Mouse (Mus musculus) forebrain, embryonic 15.5 days (tissue): ENCODE measurements around the gene Rnf146. TPM values are rescaled to one million over a fixed set of nuclear protein-coding genes. Genes with fewer than 3 reads are reported as not detected.

Source experiments
- ATAC-seq: fragments of 200-750 bp; cut with Nextera tagmentation; replicated peaks from 2 replicates; pipeline ENCODE4 v1.8.0; 2017; ENCODE audit warnings: mild to moderate bottlenecking, moderate TSS enrichment, moderate library complexity
- H3K27ac ChIP-seq: fragments of 300-500 bp; sonication (generic); replicated peaks from 2 replicates; pipeline ENCODE4 v1.5.1; 2015; ENCODE audit warnings: mild to moderate bottlenecking, inconsistent platforms
- H3K27me3 ChIP-seq: fragments of 300-500 bp; sonication (generic); 2 replicates; pipeline ENCODE4 v1.6.1; 2015; ENCODE audit warnings: inconsistent platforms
- H3K36me3 ChIP-seq: fragments of 300-500 bp; sonication (generic); 2 replicates; pipeline ENCODE4 v1.6.1; 2015; ENCODE audit warnings: mild to moderate bottlenecking, inconsistent platforms
- H3K4me1 ChIP-seq: fragments of 300-500 bp; sonication (generic); 2 replicates; pipeline ENCODE4 v1.6.1; 2015; ENCODE audit warnings: inconsistent platforms
- H3K4me2 ChIP-seq: fragments of 300-500 bp; sonication (generic); replicated peaks from 2 replicates; pipeline ENCODE4 v1.6.1; 2015; ENCODE audit warnings: mild to moderate bottlenecking, inconsistent platforms
- H3K4me3 ChIP-seq: fragments of 300-500 bp; sonication (generic); 2 replicates; pipeline ENCODE4 v1.5.1; 2015; ENCODE audit warnings: mild to moderate bottlenecking, inconsistent platforms
- H3K9ac ChIP-seq: fragments of 300-500 bp; sonication (generic); replicated peaks from 2 replicates; pipeline ENCODE4 v1.6.1; 2015; ENCODE audit warnings: mild to moderate bottlenecking, inconsistent platforms
- H3K9me3 ChIP-seq: fragments of 300-500 bp; sonication (generic); 2 replicates; pipeline ENCODE4 v1.6.1; 2016; ENCODE audit warnings: inconsistent platforms
- WGBS: fragments of 180-500 bp; shearing (Covaris S2); methylation state at CpG from one replicate; pipeline ENCODE4 v1.1.7; 2015; ENCODE audit warnings: mixed read lengths; 5-methylcytosine and 5-hydroxymethylcytosine counted together
- polyA plus RNA-seq: library from polyadenylated mRNA; unstranded; fragments of >200 nt; fragmentation: Nextera tagmentation; extraction: Ambion mirVana; gene quantifications from 2 replicates; pipeline ENCODE4 v1.2.1, GENCODE M21; 2015

Gene Rnf146
- polyA plus RNA-seq, 1 experiment from 2014 or later = 106 TPM

GRCm38 (mm10) chr10:29338355-29339056 is 23.7 kb downstream of the Rnf146 start:
- H3K9ac ChIP-seq = no peak overlapping the region
- no peaks in the 10 kb centered on the region for H3K4me1 ChIP-seq
- no peak overlapping the region for H3K27ac ChIP-seq
- ATAC-seq = peak; percentile 61
- H3K4me3 ChIP-seq = no peak overlapping the region
- 53% methylated on average over 4 of the region's 4 CpGs for WGBS
- no peaks in the 10 kb centered on the region for H3K27me3 ChIP-seq
- H3K9me3 ChIP-seq = no peaks in the 10 kb centered on the region
- H3K36me3 ChIP-seq = peaks cover 8% of the 10 kb centered on the region; the same call in 1 of the 2 replicates
- no peak overlapping the region for H3K4me2 ChIP-seq

DNA sequence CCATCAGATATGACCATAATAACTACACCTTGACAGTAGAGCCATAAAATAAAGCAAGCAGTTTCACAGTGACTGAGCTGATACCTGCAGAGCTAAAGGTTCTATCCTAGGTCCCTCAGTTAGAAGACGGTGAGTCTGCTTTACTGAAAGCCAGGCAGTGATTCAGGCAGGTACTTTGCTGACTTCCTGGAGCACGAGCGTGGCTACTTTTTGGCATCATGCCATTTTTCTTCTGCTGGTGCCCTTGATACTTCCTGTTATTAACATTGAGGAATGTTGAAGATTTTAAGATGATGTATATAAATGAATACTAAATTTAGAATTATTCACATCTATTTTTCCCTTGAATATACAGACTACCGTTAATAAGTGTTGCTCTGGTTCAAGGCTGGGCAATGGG is 28.4 kb downstream of the Rnf146 start:
- H3K27me3 ChIP-seq = no peaks in the 10 kb centered on the region
- H3K4me3 ChIP-seq = no peak overlapping the region
- H3K9me3 ChIP-seq = no peaks in the 10 kb centered on the region
- H3K4me2 ChIP-seq = no peak overlapping the region
- no peak overlapping the region for H3K9ac ChIP-seq
- H3K27ac ChIP-seq = no peak overlapping the region
- 80% methylated on average over 4 of the region's 4 CpGs for WGBS
- H3K4me1 ChIP-seq = no peaks in the 10 kb centered on the region
- no peaks in the 10 kb centered on the region for H3K36me3 ChIP-seq
- no peak for ATAC-seq

GRCm38 (mm10) chr10:29324817-29325216 is 37.4 kb downstream of the Rnf146 start:
- no peaks in the 10 kb centered on the region for H3K36me3 ChIP-seq
- 89% methylated on average over 2 of the region's 2 CpGs for WGBS
- H3K27me3 ChIP-seq = no peaks in the 10 kb centered on the region
- ATAC-seq = no peak
- H3K4me3 ChIP-seq = no peak overlapping the region
- no peak overlapping the region for H3K9ac ChIP-seq
- no peak overlapping the region for H3K4me2 ChIP-seq
- H3K4me1 ChIP-seq = no peaks in the 10 kb centered on the region
- H3K27ac ChIP-seq = no peak overlapping the region
- no peaks in the 10 kb centered on the region for H3K9me3 ChIP-seq

GRCm38 (mm10) chr10:29313905-29314304 is 48.3 kb downstream of the Rnf146 start:
- Histone ChIP-seq H3K36me3 (no peaks in the 10 kb centered on the region), H3K27me3 (no peaks in the 10 kb centered on the region), H3K9ac (no peak overlapping the region), H3K4me1 (peaks cover 19% of the 10 kb centered on the region), H3K4me2 (peak overlapping the region; percentile 49), H3K4me3 (peak overlapping the region; percentile 77), H3K27ac (no peak overlapping the region), H3K9me3 (no peaks in the 10 kb centered on the region)
- no peak for ATAC-seq
- 22% methylated on average over 5 of the region's 5 CpGs for WGBS

GRCm38 (mm10) chr10:29313064-29313638 is 49.1 kb downstream of the Rnf146 start, which contains the start of gene Echdc1:
TSS of gene Echdc1 (plus strand) at chr10:29313166.
- H3K9me3 ChIP-seq = no peaks in the 10 kb centered on the region
- peak within 1 kb of the TSS; percentile 71 for H3K9ac ChIP-seq
- ATAC-seq = peak; percentile 99

GRCm38 (mm10) chr10:29311480-29312219 is 50.6 kb downstream of the Rnf146 start:
- Histone ChIP-seq H3K4me2 (no peak overlapping the region; the same call in 1 of the 2 replicates), H3K27ac (no peak overlapping the region), H3K27me3 (no peaks in the 10 kb centered on the region), H3K36me3 (no peaks in the 10 kb centered on the region), H3K9ac (no peak overlapping the region), H3K4me1 (peaks cover 19% of the 10 kb centered on the region), H3K4me3 (no peak overlapping the region), H3K9me3 (no peaks in the 10 kb centered on the region)
- ATAC-seq = no peak
- WGBS = 69% methylated on average over 4 of the region's 4 CpGs

More at GRCm38 (mm10) chr10:29313064-29313638, 49.1 kb downstream of the Rnf146 start, which contains the start of gene Echdc1:
- Histone ChIP-seq H3K27ac (peak within 1 kb of the TSS; percentile 86), H3K4me2 (peak within 1 kb of the TSS; percentile 49), H3K4me1 (peaks cover 19% of the 10 kb centered on the region), H3K36me3 (no peaks in the 10 kb centered on the region), H3K27me3 (no peaks in the 10 kb centered on the region), H3K4me3 (peak within 1 kb of the TSS; percentile 77)
- WGBS = 0% methylated on average over 41 of the region's 49 CpGs

DNA sequence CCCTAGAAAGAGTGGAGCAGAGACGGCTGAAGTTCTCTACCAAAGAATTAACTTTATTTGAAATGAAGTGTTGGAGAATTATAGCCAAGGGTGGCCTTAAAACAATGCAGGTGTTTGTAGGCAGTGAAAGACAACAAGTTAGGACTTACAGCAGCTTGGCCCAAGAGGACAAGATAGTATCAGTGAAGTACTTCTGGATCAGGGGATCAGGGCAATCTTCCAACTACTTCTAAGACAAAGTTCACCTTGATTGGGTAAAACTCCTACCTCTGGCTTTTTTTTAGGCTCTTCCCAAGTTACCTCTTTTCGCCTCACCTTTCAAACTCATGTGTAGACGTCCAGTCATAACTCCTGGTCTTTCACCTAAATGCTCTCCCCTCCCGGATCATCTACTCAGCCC is 60.0 kb downstream of the Rnf146 start:
- H3K9me3 ChIP-seq = no peaks in the 10 kb centered on the region
- no peaks in the 10 kb centered on the region for H3K36me3 ChIP-seq
- no peak overlapping the region for H3K4me2 ChIP-seq
- H3K4me1 ChIP-seq = no peaks in the 10 kb centered on the region
- no peak overlapping the region for H3K9ac ChIP-seq
- H3K27ac ChIP-seq = no peak overlapping the region
- ATAC-seq = no peak
- no peak overlapping the region for H3K4me3 ChIP-seq
- H3K27me3 ChIP-seq = no peaks in the 10 kb centered on the region
- WGBS = 96% methylated on average over 4 of the region's 4 CpGs

Other genes with a start within 250 kb of the Rnf146 start
- 104 and 116 TPM in 2 replicates for gene Soga3, start 218.6 kb downstream of the Rnf146 start, polyA plus RNA-seq
- gene Gm49353, start 163.5 kb downstream of the Rnf146 start, polyA plus RNA-seq = 20.1 and 22.3 TPM in 2 replicates
- gene 9330159F19Rik, start 150.8 kb downstream of the Rnf146 start, polyA plus RNA-seq = 39.5 and 40.0 TPM in 2 replicates
- gene Echdc1, start 49.3 kb downstream of the Rnf146 start, polyA plus RNA-seq = 20.8 and 23.2 TPM in 2 replicates
- 19.9 and 25.0 TPM in 2 replicates for gene Rspo3, start 173.4 kb upstream of the Rnf146 start, polyA plus RNA-seq